Mouse (Mus musculus): Measurements from ENCODE around the gene Rrh. TPM values are rescaled to one million over a fixed set of nuclear protein-coding genes. Genes with fewer than 3 reads are reported as not detected.

Rrh gene
- polyA plus RNA-seq, 1 experiment from 2014 or later: 0.14 TPM

DNA sequence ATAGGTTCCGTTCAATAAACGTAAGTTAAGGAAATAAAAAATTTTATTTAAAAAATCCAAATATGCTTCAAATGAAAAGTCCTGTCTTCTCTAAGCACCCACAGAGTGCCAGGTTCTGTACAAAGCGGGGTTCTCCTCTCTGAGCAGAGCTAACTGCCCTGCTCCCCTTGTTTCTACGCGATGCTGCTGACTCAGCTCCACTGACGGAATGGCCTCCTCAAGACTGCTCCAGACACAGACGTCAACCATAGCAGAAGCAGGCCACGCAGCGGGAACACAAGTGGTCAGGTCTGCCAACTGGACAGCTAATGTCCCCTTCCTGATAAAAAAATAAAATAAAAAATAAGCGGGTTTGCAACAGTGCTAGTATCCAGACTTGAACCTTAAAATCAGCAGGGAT is 2.5 kb upstream of the Rrh start:
- no peak for DNase-seq (ENCODE audit: low spot score)
- Histone ChIP-seq H3K4me1 (replicated peaks) (peaks cover 10% of the 10 kb centered on the region), H3K27me3 (ENCODE audit: insufficient read depth, poor library complexity, severe bottlenecking) (no peaks in the 10 kb centered on the region), H3K27ac (no peak overlapping the region), H3K9me3 (no peaks in the 10 kb centered on the region), H3K36me3 (peaks cover 69% of the 10 kb centered on the region), H3K4me3 (no peak overlapping the region)
- 92% methylated on average over 10 of the region's 10 CpGs for WGBS

DNA sequence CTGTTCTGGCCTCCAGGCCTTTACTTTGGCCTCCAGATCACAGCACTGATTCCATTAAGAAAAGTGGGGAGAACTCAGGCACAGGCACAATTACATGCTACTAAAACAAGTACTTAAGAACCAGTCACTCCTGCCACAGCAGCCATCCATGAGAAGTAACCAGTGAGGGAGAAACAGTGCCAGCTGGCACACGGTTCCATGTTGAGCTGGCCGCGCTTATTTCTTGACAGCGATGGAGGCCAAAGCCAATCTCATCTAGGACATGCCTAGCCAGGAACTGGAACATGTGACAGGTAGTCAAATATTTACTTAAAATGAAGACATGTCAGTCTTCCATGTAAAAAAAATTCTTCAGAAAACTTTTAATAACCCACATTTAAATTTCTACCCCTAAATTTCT is 1.8 kb upstream of the Rrh start:
- H3K9me3 ChIP-seq: no peaks in the 10 kb centered on the region
- H3K27me3 ChIP-seq (ENCODE audit: insufficient read depth, poor library complexity, severe bottlenecking): no peaks in the 10 kb centered on the region
- no peak for DNase-seq (ENCODE audit: low spot score)
- H3K27ac ChIP-seq: no peak overlapping the region
- 98% methylated on average over 4 of the region's 4 CpGs for whole genome bisulfite sequencing
- peaks cover 3% of the 10 kb centered on the region; the same call in 1 of the 2 replicates for H3K4me1 ChIP-seq (replicated peaks)
- H3K36me3 ChIP-seq: peaks cover 69% of the 10 kb centered on the region
- H3K4me3 ChIP-seq: no peak overlapping the region

GRCm38 (mm10) chr3:129823293-129823692 is 906 bp upstream of the Rrh start:
- no peak overlapping the region for H3K4me3 ChIP-seq
- no peak for DNase-seq (ENCODE audit: low spot score)
- no peak overlapping the region for H3K27ac ChIP-seq
- no peaks in the 10 kb centered on the region for H3K9me3 ChIP-seq
- peaks cover 65% of the 10 kb centered on the region for H3K36me3 ChIP-seq
- WGBS: 59% methylated on average over 5 of the region's 5 CpGs
- no peaks in the 10 kb centered on the region for H3K27me3 ChIP-seq (ENCODE audit: insufficient read depth, poor library complexity, severe bottlenecking)
- H3K4me1 ChIP-seq (replicated peaks): no peaks in the 10 kb centered on the region

DNA sequence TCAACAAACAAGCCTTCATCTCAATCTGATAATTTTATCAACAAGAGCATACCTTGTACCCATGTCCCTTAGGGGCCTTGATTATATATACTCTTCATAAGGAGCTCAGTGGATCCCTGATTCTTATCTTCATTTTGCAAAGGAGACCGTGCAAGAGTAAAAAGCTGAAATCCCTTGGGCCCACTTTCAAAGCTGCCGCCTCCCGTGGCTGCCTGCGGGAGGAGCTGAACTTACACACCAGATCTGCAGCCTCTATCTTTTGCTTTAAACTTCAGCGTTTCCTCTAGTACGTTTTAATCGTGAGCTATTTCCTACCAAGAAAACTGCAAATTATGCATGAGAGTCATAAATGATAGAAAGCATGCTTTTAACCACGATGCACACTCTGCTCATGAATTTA is 651 bp downstream of the Rrh start:
- peaks cover 54% of the 10 kb centered on the region for H3K36me3 ChIP-seq
- WGBS: 87% methylated on average over 8 of the region's 8 CpGs
- no peaks in the 10 kb centered on the region for H3K4me1 ChIP-seq (replicated peaks)
- no peaks in the 10 kb centered on the region for H3K27me3 ChIP-seq (ENCODE audit: insufficient read depth, poor library complexity, severe bottlenecking)
- no peak for DNase-seq (ENCODE audit: low spot score)
- H3K4me3 ChIP-seq: no peak overlapping the region
- no peaks in the 10 kb centered on the region for H3K9me3 ChIP-seq
- H3K27ac ChIP-seq: no peak overlapping the region

GRCm38 (mm10) chr3:129820847-129821246 is 1.5 kb downstream of the Rrh start:
- DNase-seq (ENCODE audit: low spot score): no peak

DNA sequence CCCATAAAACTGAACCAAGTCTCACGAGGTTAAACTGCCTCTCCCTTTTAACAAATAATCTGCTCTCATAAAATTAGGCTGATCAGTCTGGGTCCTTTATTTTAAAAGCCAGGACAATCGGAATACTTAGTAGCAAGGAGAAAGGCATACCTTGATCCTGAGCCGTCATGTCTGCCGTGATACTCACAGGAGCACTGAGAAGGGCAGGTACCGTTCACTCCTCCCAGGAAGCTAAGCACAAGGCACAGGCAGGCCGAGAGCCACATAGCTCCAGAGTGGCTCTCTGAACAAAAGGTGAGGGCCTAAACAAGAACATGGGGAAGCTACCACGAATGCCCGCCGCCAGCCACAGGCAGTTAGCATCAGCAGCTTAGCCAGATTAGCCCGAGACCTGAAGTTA is 18.6 kb downstream of the Rrh start, which contains the start of gene Lrit3:
Gene Lrit3, minus strand, starts transcription at position 266 of the 400 bp plus-strand sequence.
- Histone ChIP-seq H3K27ac (no peak within 1 kb of the TSS), H3K9me3 (no peaks in the 10 kb centered on the region), H3K4me1 (replicated peaks) (no peaks in the 10 kb centered on the region), H3K27me3 (ENCODE audit: insufficient read depth, poor library complexity, severe bottlenecking) (no peaks in the 10 kb centered on the region), H3K4me3 (no peak within 1 kb of the TSS), H3K36me3 (no peaks in the 10 kb centered on the region)
- WGBS: 90% methylated on average over 10 of the region's 10 CpGs
- no peak for DNase-seq (ENCODE audit: low spot score)

More at GRCm38 (mm10) chr3:129820847-129821246, 1.5 kb downstream of the Rrh start:
- H3K27ac ChIP-seq: no peak overlapping the region
- 71% methylated on average over 9 of the region's 9 CpGs for WGBS
- no peaks in the 10 kb centered on the region for H3K9me3 ChIP-seq
- H3K36me3 ChIP-seq: peaks cover 45% of the 10 kb centered on the region
- no peaks in the 10 kb centered on the region for H3K4me1 ChIP-seq (replicated peaks)
- H3K4me3 ChIP-seq: no peak overlapping the region
- H3K27me3 ChIP-seq (ENCODE audit: insufficient read depth, poor library complexity, severe bottlenecking): no peaks in the 10 kb centered on the region

DNA sequence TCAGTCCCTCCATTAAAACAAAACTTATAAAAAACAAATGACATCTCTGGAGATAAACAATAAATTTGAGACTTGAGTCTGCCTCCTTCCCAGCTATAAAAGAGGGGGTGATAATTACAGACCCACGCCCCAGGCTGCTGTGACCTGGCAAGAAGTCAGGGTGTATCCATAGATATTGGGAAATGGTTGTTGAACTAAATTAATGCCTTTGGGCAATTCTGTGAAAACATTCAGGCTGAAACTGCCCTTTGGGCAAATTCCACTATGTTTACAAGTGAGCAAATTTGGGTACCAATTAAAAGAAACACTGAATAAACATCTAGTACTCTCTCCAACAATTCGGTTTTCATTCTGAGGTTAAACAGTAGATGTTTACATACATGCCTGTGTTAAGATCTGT is 23.4 kb downstream of the Rrh start:
- no peak for DNase-seq (ENCODE audit: low spot score)
- WGBS: 88% methylated on average over 2 of the region's 2 CpGs
- no peaks in the 10 kb centered on the region for H3K9me3 ChIP-seq

DNA sequence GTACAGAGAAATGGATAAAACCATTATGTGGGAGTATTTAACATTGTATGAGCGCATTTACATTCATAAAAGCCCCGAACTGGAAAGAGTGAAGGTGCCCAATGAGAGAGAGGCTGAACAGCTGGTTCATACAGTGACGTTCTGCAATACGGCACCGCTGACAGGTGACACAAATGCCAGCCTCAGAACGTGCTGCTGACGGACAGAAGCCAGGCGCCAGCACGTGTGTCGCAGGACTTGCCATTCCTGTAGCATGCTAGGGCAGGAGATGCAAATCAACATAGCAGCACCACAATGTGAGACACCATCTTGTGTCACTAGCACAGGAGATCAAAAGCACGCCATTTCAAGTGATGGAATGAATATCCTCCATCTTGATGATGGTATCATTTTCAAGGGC is 23.8 kb downstream of the Rrh start:
- Histone ChIP-seq H3K36me3 (no peaks in the 10 kb centered on the region), H3K27me3 (ENCODE audit: insufficient read depth, poor library complexity, severe bottlenecking) (no peaks in the 10 kb centered on the region), H3K4me1 (replicated peaks) (no peaks in the 10 kb centered on the region), H3K4me3 (no peak overlapping the region), H3K9me3 (no peaks in the 10 kb centered on the region), H3K27ac (no peak overlapping the region)
- WGBS: 89% methylated on average over 11 of the region's 11 CpGs
- DNase-seq (ENCODE audit: low spot score): no peak

More for the DNA sequence above, 23.4 kb downstream of the Rrh start:
- Histone ChIP-seq H3K4me1 (replicated peaks) (no peaks in the 10 kb centered on the region), H3K36me3 (no peaks in the 10 kb centered on the region), H3K27me3 (ENCODE audit: insufficient read depth, poor library complexity, severe bottlenecking) (no peaks in the 10 kb centered on the region), H3K27ac (no peak overlapping the region), H3K4me3 (no peak overlapping the region)

- H3K4me1 ChIP-seq (replicated peaks): no peaks in the 10 kb centered on the region
- H3K4me3 ChIP-seq: no peak overlapping the region
- H3K36me3 ChIP-seq: no peaks in the 10 kb centered on the region
- H3K9me3 ChIP-seq: no peaks in the 10 kb centered on the region
- WGBS: 85% methylated on average over 5 of the region's 5 CpGs
- H3K27ac ChIP-seq: no peak overlapping the region
- H3K27me3 ChIP-seq (ENCODE audit: insufficient read depth, poor library complexity, severe bottlenecking): no peaks in the 10 kb centered on the region
- no peak for DNase-seq (ENCODE audit: low spot score)
Measured at GRCm38 (mm10) chr3:129797341-129797740, 25.0 kb downstream of the Rrh start.

GRCm38 (mm10) chr3:129793801-129794200 is 28.6 kb downstream of the Rrh start:
- Histone ChIP-seq H3K4me3 (no peak overlapping the region), H3K9me3 (no peaks in the 10 kb centered on the region), H3K27me3 (ENCODE audit: insufficient read depth, poor library complexity, severe bottlenecking) (no peaks in the 10 kb centered on the region), H3K27ac (no peak overlapping the region), H3K4me1 (replicated peaks) (no peaks in the 10 kb centered on the region), H3K36me3 (no peaks in the 10 kb centered on the region)
- WGBS: 89% methylated on average over 5 of the region's 5 CpGs
- no peak for DNase-seq (ENCODE audit: low spot score)

GRCm38 (mm10) chr3:129782746-129783145 is 39.6 kb downstream of the Rrh start:
- WGBS: 90% methylated on average over 3 of the region's 3 CpGs
- H3K9me3 ChIP-seq: no peaks in the 10 kb centered on the region
- no peak for DNase-seq (ENCODE audit: low spot score)
- no peaks in the 10 kb centered on the region for H3K36me3 ChIP-seq
- H3K4me1 ChIP-seq (replicated peaks): no peaks in the 10 kb centered on the region
- no peak overlapping the region for H3K27ac ChIP-seq
- no peaks in the 10 kb centered on the region for H3K27me3 ChIP-seq (ENCODE audit: insufficient read depth, poor library complexity, severe bottlenecking)
- no peak overlapping the region for H3K4me3 ChIP-seq

- DNase-seq (ENCODE audit: low spot score): no peak
- Histone ChIP-seq H3K36me3 (no peaks in the 10 kb centered on the region), H3K4me1 (replicated peaks) (no peaks in the 10 kb centered on the region), H3K27ac (no peak overlapping the region), H3K9me3 (no peaks in the 10 kb centered on the region), H3K4me3 (no peak overlapping the region), H3K27me3 (ENCODE audit: insufficient read depth, poor library complexity, severe bottlenecking) (no peaks in the 10 kb centered on the region)
- WGBS: 52% methylated on average over 10 of the region's 10 CpGs
Measured at GRCm38 (mm10) chr3:129781435-129781834, 41.0 kb downstream of the Rrh start.

GRCm38 (mm10) chr3:129771210-129771609 is 51.2 kb downstream of the Rrh start:
- no peak for DNase-seq (ENCODE audit: low spot score)
- Histone ChIP-seq H3K27me3 (ENCODE audit: insufficient read depth, poor library complexity, severe bottlenecking) (no peaks in the 10 kb centered on the region), H3K4me3 (no peak overlapping the region), H3K9me3 (no peaks in the 10 kb centered on the region), H3K4me1 (replicated peaks) (no peaks in the 10 kb centered on the region), H3K36me3 (no peaks in the 10 kb centered on the region), H3K27ac (no peak overlapping the region)
- 78% methylated on average over 6 of the region's 6 CpGs for WGBS

Data from hindbrain, embryonic 10.5 days (tissue).